Mouse (Mus musculus) lung, postnatal 25 days (tissue): ENCODE measurements at regions not wholly inside any gene's neighbourhood (a gene's known extent, or its start where the extent isn't known, plus 50 kb on each side); places are given as distances from the start of the nearest gene placed in this dataset.
A peak's percentile ranks its signal among the peaks of the same experiment; 100 is the strongest.

Experiments used
- DNase-seq: peaks from one replicate; pipeline ENCODE4 v3.0.0; 2022; ENCODE audit warnings: low spot score

DNA sequence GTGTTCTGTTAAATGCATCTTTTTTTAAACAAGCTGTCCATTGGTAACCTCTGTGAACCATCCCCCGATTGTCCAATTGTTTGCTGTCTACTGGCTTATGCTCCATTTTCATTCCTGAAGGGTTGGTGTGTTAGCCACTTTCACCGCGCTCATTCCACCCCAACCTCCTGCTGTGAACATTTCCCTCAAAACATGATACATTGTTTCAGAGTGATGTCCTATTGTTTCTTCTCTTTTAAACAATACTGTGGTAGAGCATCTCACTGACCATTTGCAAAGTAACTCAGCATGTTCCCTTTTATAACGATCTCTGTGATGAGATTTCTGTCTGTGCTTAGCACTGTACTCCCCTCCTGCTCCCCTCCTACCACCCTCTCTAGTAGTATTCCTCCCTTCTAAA is 240.1 kb downstream of the Irs2 start:
- no peak for DNase-seq

DNA sequence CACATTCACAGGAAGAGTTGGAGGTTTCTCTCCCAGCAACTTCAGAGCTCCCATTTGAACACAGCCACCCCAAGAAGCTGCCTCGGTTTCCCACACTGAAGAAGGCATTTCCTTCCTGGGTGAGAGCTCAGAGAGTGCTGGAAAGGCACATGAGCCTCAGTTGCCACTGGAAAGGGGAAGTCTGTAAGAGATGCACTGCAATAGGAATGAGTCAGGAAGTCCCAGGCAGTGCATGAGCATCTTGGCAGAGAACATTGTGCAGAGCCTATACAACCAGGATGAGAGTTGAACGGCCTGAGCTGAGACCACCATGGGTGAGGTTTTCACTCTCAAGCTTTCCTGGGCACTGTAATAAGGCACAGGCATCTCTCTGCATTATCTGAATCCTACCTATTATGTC is 244.4 kb downstream of the Irs2 start:
- DNase-seq, result no peak

DNA sequence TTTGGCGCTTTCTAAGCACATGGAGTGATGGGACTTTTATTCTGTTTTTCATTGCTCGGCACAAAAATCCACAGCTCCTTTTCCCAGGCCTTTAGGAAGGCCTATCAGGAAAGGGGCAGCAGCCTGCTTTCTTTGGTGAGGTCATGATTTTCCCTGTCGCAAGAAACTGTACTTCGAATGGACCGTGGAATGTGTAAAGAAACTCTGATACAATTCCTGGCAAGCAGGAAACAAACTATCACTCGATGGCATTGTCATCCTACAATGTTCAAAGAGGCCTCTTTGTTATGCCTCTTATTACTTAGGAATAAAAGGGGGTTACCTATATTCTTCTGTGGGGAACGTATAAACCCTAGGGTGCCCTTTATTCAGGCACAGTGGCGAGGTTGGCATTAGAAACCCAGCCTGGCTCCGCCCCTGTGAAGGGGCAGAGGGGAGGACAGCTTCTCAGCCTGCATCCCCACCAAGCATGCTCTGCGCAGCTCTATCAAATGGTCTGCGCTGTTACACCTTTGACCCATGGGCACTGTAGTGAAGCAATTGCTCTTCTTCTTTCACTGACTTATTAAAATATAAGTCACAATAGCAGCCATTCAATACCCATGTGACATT is 246.5 kb downstream of the Irs2 start:
- no peak for DNase-seq

DNA sequence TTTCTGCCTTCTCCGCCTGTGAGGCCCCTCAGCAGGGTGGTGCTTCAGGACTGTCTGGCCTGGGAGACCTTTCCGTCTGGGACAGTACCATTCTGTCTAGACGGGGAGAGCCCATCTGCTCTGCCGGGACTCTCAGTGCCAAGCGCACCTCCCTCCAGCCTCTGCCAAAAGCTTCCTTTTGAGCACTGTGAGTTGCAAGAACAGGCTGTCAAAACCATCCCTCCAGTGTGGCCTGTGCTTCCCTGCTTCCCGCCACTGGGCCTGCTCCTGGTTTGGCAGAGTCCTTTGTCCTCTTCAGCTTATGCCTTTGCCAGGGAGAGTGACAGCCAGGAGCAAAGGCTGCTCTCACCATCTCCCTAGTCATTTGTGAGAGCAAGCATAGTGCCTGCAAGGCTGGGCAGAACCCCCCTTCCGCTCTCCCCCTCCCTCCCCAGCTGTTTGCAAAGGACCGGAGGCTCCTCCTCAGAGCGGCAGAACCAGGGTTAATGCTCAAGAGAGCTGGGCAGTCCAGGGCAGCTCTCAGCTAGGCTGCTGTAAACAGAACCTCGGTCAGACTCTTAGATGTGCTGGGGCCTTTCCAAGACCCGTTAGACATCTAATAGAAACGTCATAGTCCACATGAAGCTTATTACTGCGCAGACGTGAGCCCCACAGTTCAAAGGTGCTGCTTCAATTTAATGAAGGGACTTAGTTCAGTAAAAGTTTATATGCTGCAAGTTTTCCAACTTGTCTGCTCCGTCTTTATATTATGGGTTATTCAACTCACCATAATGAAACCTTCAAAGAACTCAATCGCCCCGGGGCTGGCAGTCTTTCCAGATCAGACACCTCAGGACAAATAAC is 247.2 kb downstream of the Irs2 start:
- DNase-seq, result peak; percentile 20

DNA sequence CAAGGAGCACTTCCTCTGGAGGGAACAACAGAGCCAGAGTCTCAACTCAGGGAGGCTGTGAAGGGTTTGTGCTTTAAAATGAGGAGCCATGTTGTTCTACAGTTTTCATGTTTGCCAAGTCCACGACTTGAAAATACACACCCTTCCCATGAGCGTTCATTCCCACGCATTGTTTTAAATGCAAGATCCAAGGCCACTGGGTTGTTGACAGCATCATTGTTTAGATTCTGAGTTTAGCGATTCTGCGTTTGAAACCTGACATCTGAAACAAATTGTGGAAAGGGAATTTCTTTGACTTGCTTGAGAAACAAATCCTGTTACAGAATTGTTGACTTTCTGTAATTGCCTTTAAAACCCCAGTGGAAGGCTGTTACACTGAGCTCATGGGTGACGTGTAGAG is 248.0 kb downstream of the Irs2 start:
- DNase-seq, result no peak

DNA sequence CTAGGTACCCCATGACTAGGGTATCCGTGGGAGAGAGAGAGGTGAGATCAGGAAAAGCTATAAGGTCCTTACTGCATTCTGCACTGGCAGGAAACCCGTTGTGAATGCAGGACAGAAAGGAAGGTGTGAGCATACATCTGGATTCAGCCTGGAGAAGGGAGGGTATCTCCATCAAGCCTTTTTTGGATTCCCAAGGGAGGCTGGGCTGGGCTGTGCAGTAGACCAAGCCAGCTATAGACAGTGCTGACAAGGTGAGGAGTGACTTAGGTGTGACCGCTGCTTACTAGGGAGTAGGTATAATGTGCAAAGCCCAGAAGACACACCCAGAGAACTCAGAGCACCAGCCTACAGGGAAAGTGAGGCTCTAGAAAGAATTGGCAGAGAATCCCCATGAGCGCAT is 250.1 kb downstream of the Irs2 start:
- DNase-seq, result no peak

DNA sequence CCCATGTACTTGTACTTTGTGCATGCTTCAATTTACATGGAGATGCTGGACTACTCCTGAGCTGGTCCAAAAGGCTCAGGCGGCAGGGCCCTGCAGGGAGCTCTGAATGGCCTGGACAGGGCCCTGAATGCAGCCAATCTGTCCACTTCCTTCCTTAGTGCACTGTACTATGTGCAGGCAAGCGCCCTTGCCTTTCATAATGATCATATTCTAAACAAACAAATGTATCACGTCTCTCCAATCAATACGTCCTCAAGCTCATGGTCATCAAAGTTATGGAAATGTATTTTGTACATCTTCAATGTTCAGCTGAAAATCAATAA is 253.3 kb downstream of the Irs2 start:
- no peak for DNase-seq

DNA sequence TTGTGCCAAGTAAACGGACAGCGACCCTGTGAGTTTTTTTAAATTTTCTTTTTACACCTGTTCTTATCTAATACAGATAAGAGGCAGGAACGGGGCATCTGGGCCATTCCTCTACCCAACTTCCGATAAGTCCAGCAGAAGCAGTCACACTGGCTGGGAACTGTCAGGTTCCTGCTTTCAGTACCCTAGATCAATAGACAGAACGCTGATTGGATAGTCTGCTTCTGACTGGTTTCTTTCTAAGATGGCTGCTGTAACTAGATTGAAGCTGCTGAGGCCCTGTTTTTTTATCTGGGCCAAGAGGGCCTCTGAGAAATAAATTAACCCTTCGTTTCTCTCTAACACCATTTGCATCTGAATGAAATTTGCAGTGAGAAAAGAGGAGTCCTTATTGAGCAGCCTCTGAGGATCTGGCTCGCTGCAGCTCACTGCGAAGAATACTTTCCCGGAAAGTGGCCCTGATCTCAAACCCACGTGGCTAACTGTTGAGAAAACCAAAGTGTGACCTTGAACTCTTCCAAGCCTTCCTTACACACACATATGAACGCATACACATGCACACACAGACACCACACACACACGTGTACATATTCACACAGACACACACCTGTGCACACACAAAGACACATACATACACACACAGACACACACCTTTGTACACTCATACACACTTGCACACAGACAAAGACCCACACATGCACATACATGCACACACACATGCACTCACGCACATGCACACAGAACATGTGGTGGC is 253.8 kb downstream of the Irs2 start:
- no peak for DNase-seq

DNA sequence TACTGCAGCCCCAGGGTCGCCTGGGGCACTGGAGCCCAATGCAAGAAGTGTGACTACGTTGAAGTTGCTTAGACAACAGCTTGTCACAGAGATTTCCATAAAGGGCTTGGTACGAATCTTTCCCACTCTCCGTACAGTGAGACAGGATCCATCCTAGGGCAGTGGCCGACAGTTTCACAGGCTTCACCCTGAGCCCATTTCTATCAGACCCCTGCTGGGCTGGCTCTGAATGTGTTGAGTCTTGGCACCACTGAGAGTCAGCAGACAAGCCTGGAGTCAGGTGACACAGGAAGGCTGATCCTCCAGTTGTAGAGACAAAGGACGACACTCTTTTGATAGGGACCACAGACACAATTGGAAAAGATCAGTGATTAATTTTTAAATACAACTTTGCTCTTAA is 255.2 kb downstream of the Irs2 start:
- no peak for DNase-seq

DNA sequence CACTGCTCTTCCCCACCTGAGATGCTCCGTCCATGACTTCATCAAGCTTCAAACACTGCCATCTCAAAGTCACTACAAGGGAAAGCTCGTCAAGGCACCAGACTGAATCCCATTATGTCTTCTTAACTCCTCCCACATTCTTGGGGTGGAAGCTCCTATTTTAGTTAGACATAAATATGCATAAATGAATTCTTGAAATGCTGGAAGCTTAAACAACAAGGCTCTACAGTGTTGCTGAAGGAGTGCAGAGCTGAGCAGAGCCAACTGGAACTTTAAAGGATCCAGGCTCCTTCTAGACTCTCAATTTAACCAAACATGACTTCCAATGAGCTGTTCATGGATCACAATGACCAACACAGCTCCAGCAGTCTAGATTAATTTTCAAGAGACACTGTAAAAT is 261.1 kb downstream of the Irs2 start:
- DNase-seq, result no peak

DNA sequence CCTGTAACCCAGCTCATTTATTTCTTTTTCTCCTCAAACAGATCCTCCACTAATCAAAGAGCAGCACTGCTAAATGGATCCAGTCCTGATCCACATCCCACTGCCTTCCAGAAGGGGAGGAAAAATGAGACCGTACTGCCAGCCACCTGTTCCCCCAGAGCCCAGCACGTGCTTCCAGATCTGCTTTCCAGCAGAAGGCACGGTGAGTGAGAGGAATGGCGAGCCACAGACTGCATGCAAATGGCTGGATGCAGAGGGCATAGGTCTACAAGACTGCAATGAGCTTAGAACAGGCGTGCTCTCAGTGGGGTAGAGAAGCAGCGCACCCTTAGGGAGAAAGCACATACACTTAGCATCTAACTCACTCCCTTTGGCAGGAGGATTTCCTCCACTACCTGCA is 265.0 kb downstream of the Irs2 start:
- DNase-seq, result no peak

DNA sequence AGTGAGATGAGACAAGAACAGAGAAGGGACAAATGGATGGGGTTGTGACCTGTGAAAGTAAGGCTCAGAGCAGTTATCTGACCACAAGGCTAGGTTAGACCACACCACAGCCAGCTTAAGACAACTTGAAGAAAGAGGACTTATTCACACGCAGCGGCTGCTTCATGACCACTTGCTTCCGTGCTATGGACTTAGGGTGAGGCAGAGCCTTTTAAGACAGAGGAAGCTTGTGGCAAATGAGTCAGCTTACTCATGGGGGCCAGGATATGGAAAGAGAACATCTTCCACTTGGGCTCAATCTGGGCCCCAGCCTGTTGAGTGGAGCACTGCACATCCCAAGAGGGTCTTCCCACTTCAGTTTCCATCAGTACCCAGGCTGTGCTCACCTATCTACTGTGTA is 267.4 kb downstream of the Irs2 start:
- DNase-seq, result no peak

DNA sequence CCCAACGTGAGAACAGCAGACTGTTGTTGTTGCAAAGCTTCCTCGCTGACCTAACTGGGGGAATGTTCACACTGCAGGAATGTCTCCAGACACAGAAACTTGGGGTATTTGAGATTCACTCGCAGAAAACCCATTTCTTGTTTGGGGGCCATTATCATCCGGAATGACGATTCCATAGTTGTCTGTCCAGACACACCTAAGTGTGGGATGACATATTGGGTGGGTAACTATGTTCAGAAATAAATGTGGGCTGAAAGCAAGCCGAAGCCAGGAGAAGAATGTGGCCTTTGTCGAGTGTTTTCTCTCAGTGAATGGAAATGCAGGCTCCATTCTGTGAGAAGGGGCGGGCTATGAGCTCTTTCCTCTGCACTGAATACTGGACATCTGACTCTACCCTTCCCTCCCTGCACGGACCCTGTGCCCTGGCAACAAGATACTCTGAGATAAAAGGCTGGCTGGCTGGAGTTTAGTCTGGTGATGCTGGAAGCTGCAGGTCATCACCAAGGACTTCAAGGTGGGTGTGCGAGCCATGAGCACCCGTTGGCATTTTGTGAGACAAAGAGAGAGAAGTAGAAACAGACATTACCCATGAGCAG is 269.7 kb downstream of the Irs2 start:
- no peak for DNase-seq

DNA sequence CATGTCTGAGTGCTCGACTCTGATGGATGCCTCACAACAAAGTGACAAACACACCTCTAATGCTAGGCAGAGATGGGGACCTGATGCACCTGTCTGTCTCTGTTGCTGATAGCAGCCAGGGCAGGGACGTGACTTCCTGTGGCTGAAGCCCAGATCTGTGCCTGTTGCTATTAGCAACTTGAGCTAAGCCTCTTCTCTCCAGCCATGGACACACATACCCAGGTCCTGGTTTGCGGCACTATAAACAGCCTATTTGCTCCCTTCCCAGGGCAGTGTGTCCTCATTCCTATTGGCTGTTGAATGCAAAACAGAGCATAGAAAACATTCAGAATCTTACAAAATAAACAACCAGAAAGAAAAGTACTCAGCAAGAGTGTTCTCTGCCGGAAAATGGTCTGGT is 273.5 kb downstream of the Irs2 start:
- no peak for DNase-seq

DNA sequence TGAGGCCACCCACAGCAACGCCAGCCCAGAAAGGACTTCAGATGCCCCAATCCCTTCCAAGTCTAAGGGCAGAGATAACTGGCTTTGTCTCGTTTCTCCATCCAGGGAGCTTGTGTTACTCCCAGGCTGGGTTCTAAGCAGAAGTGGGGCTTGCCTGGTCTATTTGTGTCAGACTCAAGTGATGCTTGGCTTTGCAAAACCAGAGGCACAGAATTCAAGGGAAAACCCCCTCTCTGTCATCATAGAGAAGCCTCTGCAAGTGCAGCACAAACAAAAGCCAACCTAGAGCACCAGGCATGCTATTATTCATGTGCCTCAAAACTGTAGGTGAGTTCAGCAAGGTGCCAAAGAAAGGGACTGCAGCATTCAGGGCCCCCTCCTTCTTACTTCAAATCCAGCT is 284.9 kb downstream of the Irs2 start:
- DNase-seq, result no peak

DNA sequence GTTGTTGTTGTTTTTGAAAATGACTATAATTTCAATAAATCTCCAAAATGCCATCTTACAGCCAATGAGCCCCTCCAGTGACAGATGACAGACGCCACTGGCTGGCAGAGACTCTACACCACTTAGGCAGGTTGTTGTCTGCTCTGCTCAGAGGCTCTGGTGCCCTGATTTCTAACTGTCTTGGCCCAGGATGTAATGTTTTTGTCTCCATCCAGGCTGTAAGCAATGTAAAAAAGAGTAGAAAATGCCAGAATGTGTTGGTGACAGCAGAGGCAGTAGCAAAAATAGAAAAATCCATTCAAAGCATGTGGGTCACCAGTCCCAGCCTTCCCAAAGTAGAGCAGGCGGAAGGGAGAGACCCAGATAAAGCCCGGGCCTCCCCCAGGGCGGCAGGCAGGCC is 285.5 kb downstream of the Irs2 start:
- DNase-seq, result no peak

DNA sequence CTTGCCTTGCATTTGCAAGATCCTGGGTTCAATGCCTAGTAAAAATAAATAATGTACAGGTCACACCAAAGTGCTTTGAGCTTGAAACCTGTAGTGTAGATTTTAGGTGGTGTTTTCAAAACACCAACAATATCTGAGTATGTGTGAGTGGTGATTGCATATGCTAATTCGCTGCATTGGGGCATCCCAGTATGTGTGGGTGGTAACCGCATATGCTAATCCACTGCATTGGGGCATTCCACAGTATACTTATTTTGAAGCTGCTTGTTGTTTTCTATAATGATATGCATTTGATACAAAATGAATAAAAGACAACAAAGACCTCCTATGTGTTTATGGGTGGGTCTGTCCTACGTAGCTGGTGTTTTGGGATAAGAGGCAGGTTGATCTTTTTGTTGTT is 285.9 kb downstream of the Irs2 start:
- DNase-seq, result no peak

DNA sequence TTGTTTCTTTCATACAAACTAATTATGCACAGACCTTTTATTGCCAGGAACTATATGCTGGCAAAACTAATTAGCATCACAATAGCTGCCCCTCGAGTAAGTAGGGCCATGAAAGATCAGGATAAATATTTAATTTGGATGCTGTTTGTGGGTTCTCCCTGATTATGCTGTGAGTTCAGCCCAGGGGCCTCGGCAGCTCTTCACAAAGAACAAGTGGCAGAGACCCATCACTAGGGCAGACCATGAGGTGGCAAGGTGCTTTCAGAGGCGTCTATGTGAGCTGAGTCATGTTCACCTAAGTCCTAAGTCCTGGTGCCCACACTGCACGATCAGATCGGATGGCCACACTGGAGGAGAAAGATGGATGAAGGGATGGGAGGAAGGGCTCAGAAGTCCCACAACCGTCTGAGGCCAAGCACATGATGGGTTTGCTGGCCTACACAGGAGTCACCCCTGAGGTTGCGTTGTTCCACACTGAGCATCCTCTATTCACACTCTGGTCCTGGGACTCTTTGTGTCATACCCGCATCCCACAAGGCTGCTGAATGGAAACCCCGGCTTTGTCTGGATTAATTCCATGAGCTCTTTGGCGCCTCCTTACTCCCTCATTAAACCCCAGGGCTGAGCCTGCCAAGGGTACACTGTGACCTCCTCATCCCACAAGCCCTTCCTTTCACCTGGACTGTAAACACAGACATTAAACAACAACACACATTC is 287.0 kb downstream of the Irs2 start:
- DNase-seq, result no peak

DNA sequence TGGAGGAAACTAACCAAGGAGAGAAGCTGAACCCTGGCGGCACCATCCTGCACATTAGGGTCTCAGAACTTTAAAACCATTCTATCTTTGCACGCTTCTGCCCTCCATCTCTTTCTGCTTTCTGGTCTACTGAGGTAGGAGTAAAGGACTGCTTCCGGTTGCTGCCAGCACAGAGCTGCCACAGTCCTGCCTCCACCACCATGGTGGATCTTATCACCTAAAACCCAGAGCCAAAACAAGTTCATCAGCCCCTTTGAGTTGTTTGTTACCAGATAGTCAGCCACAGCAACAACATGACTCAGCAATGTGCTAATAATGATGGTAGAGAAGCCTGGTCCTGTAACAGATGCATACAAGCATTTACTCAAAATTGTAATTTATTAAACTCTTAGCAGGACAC is 287.9 kb downstream of the Irs2 start:
- DNase-seq, result no peak

DNA sequence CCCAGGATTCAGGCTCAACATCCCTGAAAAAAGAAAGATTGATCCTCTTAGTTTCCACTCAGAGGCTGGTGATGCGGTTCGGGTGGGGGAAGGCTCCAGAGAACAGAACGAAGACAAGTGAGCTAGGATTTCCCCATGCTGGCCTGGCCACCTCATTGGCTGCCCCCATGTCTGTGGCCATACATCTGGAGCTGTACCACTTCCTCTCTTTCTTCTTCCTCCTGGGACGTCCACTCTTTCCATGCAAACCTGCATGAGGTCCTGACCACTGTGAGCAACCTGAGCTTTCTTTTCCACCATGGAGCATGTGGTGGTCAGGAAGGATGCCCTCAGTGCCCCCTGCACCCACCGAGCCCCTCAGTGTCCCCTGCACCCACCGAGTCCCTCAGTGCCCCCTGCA is 288.8 kb downstream of the Irs2 start:
- DNase-seq, result no peak

DNA sequence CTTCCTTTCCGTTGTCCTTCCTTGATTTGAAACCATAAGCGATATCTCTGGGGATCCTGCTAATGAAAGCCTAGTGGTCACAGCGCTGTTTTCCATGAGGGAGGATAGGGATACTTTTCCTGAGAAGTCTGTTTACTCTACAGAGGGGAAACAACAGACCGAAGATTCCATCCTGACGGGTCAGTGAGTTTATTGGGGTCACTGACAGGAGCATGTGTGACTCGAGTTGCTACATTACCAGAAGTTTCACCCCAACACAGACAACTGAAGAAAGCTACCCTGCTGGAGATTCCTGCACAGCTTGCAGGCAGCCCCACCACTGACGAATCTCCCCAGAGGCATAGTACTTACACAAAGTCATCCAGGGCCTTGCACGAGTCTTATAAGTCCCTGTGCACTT is 291.0 kb downstream of the Irs2 start:
- no peak for DNase-seq

DNA sequence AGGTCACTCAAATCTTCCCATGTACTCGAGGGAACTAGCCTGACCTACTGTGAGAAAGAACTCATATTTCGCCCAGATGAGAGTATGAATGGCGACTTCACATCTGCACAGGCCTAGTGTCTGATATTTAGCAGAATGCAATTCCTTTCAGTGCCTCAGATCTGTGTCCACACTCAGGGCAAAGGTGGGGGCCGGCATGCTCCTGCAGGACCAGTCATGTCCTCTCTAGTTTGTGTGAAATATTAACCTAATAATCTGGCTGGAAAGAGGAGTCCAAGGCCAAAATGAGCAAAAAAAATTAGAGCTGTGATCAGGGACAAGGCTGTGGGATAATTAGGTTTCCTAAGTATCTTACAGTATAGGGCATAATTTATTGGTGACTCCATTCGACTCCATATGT is 292.1 kb downstream of the Irs2 start:
- no peak for DNase-seq
